Mouse (Mus musculus) urinary bladder, postnatal 10 days (tissue): ENCODE data around the gene Adamts17.

Experiments
- DNase-seq: peaks from one replicate; pipeline ENCODE4 v3.0.0; 2022; ENCODE audit warnings: low spot score

Gene Adamts17

DNA sequence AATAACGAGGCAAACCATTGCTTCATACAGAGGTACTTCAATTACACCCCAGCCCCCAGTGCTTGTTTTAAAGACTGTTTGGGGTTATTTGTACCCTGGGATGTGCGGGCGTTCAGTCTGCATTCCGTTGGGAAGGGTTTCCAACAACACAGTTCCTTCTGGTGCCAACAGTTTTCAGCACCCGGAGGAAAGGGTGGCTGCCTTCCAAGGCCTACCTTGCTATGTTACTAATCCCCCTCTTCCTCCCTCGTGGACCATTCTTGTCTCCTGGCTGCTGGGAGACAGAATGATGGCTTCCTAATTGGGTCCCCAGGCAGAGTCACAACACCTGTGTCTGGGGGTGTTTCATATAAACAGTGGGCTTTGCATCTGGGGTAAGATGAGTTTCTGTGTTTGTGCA is 94.5 kb downstream of the Adamts17 start:
- no peak for DNase-seq

DNA sequence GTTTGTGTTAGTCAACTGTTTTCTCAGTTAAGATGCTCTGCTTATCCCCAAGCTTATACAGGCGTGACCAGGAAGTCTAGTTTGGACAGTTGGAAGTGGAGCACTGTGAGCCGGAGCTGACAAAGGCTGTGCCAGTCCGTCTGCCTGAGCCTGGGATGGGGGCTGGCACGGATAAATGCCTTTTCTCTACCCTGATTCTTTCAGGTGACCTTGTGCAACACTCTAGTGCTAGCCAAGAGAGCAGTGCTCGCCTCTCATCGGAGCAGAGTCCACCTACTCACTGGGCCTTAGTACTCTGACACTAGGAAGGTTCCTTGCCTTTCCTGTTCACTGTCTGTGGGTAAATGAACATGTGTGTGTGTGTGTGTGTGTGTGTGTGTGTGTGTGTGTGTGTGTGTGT is 95.5 kb downstream of the Adamts17 start:
- DNase-seq = no peak

DNA sequence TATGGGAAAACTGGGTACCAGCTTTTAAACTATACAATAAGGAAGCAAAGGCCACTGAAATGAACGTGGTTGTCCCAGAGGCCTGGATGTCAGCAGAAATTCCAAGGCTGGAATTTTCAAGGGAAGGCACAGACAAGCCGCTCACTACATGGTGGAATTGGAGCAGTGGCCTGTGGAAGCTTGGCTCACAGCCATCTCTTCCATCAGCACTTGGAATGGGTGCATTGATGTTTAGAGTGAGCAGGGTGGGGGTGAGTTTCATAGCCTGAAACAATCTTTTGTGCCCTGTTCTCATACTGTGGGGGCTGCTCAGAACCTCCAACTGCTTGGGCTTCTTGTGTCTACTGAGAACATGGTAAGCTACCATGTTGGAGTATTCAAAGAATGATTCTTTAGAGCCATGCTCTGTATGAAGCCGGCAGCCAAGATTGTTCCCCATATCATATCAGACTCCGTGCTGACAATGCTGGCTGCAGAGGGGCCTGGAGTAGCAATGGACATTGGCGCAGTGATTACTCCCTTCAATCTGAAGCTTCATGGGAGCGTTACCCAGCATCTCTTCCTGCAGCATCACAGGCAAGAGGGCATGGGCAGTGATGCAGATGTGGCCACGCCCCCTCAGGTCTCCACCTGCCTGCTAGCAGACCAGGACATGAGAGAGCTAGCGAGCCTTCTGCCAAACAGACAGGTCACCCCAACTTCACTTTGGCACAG is 96.7 kb downstream of the Adamts17 start:
- DNase-seq = no peak

GRCm38 (mm10) chr7:66936911-66937310 is 97.4 kb downstream of the Adamts17 start:
- DNase-seq = no peak

GRCm38 (mm10) chr7:66938988-66939783 is 99.7 kb downstream of the Adamts17 start:
- no peak for DNase-seq

- no peak for DNase-seq
These were observed 101.2 kb downstream of the Adamts17 start for GRCm38 (mm10) chr7:66940761-66941160.

DNA sequence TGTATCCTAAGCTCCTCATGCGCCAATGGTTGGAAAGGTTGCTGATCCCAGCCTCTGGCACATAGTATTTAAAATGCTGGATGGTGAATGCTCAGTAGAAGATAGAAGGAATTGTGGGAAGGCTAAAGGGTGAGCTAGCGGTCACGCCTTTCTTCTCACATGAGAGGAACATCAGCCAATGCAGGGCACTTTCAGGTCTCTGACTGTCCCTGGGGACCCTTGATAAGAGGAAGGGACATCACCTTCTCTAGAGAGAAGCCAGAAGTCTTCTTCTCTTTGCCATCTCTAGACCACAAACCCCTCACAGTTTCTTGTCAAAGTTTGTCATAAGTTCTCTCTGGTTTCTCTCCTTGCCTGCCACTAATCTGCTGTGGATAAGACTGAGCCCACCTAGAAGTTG is 109.5 kb downstream of the Adamts17 start:
- no peak for DNase-seq

DNA sequence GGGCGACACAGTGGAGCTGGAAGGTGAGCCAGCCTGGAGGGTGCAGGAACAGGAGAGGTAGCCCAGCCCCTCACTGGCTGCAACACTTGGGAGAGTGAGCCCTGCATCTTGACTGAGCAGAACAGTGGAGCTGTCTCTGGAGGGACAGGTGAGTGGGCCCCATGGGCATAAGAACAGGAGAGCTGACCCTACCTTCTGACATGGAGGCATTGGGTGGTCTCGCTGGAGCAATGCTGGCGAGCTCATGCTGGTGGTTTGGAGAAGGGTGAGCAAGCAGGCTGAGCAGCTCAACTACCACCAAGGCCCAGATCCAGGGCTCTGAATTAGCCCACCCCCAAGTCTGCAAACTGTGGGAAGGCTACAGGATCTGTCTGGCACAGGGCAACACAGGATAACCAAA is 113.4 kb downstream of the Adamts17 start:
- DNase-seq = no peak

DNA sequence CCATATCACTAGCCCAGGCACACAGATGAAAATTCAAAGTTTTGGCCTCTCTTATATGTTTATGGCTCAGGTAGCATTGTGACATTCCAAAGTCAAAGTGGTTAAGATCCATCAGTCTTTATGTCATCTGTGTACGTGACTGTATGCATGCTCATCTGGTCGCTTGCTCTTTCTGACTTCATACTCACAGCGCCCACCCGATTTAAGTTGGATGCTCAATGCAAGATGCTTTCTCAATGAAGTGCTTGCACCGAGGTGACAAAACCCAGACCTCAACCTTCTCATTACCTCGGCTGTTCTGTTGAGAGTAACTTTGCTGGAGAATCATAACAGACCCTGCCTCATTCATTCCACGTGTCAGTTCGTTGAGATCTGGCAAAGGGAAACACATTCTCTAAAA is 114.5 kb downstream of the Adamts17 start:
- no peak for DNase-seq

DNA sequence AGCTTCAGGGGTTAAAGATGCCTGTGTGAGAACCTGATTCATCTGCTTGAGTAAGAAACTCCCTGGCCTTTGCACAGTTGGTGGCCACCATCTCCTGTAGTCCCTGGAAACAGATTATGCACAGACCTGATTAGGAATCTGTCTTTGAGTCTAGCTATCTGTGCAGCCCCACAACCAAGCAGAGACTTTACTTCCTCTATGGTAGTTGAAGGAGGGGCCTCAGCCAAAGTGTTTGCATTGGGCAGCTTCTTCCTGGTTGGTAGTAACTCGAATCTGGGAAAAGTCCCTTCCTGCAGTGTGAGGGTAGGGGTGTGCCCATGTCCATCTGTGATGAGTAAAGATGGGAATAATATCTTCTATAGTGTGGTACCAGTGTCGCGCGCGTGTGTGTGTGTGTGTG is 115.2 kb downstream of the Adamts17 start:
- no peak for DNase-seq

DNA sequence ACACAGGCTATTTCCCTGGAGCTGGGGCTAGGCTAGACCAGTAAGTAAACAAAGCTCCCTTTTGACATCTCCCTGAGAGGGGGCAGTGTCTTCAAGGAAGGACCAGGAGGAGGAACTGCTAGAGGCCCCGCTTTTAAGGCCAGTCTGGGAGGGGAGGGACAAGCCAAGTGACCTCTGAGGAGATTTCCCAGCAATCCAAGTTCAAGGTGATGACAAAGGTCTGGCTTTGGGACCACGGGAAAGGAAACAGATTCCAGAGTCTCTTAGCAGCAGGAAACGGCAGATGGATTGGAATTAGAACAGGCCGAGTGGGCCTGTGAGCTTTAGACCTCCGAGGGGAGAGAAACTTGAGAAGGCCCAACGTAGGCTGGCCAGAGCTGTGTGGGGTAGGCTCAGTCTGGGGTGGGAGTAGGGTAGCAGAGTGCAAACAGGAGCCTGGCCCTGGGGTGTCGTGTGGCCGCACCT is 116.0 kb downstream of the Adamts17 start:
- DNase-seq = no peak

DNA sequence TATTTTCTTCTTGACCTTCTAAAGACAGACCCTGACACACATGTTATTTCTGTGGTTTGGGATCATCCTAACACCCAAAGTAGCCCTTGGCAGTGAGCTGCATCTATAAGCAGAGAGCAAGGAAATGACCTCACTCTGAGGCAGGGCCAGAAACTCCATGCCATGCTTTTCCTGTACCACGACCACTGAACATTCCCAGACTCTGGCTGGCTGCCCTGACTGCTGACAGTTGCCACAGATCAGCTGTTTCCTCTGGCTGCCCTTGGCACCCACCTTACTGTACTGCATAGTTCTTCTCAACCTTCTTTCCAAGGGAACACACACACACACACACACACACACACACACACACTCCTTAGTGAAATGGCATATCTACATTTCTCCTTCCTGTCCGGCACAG is 116.4 kb downstream of the Adamts17 start:
- no peak for DNase-seq

GRCm38 (mm10) chr7:66957764-66958163 is 118.2 kb downstream of the Adamts17 start:
- no peak for DNase-seq

- no peak for DNase-seq
These were observed 120.9 kb downstream of the Adamts17 start for GRCm38 (mm10) chr7:66960246-66961033.

DNA sequence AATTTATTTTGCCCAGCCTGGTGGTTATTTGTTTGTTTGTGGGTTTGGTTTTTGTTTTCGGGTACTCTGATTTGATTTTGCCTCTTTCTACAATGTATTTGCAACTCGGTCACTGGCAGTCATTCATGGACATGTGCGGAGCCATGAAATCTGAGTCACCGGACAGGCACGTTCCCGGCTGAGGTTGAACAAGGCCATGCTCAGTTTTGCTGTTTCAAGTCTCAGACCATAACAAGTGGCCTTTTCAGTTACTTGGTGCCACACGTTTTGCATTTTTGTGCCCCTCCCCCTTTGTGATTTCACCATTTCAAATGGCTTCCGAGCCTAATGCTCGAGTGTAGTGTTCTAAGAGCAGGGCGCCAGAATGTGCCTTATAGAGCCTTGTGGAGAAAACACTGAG is 123.2 kb downstream of the Adamts17 start:
- no peak for DNase-seq

DNA sequence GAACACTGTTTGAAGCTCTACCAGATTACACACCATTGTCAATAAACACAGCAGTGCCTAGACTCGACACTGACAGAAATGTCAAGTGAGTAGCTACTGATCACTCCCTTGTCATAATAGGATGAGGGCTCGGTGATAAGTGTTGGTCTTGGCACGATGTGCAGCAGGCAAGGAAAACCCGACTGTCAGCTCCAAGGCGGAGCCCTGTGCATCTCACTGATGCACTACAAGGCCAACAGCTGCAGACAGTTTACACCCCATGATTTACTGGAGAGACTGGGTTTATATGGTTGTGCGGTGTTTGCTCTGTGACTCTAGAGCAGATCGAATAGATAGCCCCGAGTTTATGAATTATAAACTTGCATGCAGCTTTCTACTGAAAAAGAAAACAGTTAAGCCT is 124.0 kb downstream of the Adamts17 start:
- DNase-seq = no peak

- no peak for DNase-seq
These were observed 127.1 kb downstream of the Adamts17 start for GRCm38 (mm10) chr7:66966541-66967205.

DNA sequence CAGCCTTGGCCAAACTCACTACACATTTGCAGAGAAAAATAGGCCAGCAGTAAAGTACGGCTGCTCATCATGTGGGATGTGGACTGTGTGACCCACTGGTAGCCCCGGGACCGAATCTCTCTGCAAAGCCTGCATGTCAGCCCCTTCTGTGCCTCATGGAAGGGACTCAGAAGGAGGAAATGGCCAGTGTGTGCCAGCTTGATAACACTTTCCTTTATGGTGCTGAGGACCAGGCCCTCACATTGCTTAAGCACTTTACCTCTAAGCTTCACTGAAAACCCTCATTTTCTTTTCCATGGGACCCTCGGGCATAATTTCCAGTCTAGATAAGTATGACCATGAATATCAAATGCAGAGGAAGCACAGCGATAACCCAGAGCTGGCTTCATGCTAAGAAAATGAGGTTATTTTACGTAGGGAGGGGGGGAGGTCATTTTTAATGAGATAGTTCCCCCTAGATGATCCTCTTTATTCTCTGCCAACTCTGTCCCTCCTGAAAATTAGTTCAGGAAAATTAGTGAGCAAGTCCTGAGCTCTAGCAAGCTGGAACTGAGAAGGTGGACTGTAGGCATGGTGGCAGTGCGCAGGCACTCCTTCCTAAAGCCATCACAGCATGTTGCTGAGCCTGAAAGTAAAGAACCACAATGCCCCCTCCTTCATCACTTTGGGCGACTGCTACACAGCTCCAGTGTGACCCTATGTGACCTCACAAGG is 127.8 kb downstream of the Adamts17 start:
- DNase-seq = no peak

- DNase-seq = no peak
These were observed 129.1 kb downstream of the Adamts17 start for GRCm38 (mm10) chr7:66968661-66969060.

DNA sequence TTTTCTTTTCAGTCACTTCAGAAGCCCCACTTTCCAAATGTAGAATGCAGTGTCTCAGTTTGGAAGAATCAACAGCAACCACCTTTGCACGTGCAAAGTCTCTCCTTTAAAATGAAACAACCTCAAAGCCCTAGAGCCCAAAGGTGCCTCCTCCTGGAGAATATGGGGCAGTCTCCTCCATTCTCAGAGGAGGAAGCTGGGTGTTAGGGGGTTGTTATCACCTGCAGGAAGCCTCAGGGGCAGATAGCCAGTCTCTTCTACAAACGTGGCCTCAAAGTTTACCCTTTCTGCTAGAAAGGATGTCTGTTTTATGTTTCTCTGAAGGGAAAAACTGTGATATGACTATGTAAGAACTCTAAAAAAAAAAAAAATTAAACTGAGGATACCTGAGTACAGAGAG is 129.7 kb downstream of the Adamts17 start:
- DNase-seq = no peak

DNA sequence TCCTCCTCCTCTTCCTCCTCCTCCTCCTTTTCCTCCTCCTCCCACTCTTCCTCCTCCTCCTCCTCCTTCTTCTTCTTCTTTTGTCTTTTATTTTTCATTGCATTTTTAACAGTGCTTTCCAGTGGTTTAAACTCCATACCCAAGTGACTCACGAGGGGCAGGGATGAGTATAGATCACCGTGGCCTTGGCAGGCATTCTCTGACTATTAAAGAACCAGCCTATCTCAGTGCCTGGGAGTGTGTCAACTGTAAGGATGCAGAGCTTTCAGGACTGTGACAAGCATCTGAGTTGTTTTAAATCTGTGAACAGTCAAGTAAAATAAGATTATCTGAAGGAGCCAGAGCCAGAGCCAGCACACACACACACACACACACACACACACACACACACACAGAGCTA is 130.7 kb downstream of the Adamts17 start:
- no peak for DNase-seq

DNA sequence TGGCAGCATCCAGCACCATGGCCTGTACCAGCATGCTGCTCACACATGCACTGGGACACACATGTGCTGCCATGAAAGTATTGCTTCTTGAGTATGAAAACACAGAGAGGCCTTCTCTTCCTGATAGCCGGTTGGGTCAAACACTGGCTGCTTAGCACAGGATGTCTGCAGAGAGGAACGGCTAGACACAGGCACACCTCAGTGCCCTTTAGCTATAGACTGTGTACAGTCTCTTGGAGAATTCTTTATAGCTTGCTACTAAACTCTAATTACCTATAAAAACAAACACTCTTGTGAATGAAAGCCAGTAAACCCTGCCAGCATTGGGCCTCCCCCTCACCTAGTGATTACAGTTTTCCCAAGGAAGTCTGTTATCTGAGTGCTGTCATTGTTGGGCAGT is 131.4 kb downstream of the Adamts17 start:
- DNase-seq = no peak
